11 mouse cellular contexts compared by ENCODE assay signal in genomic region chr3:116189363-116190100, GRCm38 (mm10).
DNase-seq lines count a peak whose midpoint lies in the region.
"Had no signal": no experiment of that assay in that cellular context is flagged by ENCODE, and none has a peak within 500 bp of the region (broad histone marks: within the 10 kb centered on the region; RNA-seq: fewer than 3 reads in every experiment).

No protein-coding gene starts in this region.

- no peaks in the 10 kb centered on the region for H3K27me3 ChIP-seq in heart, embryonic 10.5 days (ENCODE audit: insufficient read depth, poor library complexity, severe bottlenecking)
- H3K27me3 ChIP-seq in hindbrain, embryonic 10.5 days (ENCODE audit: insufficient read depth, poor library complexity, severe bottlenecking): no peaks in the 10 kb centered on the region
- H3K27me3 ChIP-seq: hindbrain, embryonic 15.5 days had no signal

- no peaks in the 10 kb centered on the region for H3K4me1 ChIP-seq in heart, embryonic 10.5 days
- H3K4me1 ChIP-seq in hindbrain, embryonic 10.5 days (replicated peaks): no peaks in the 10 kb centered on the region
- H3K4me1 ChIP-seq: hindbrain, embryonic 15.5 days had no signal

- no peak overlapping the region for H3K4me3 ChIP-seq in heart, embryonic 10.5 days
- H3K4me3 ChIP-seq in hindbrain, embryonic 10.5 days: no peak overlapping the region
- H3K4me3 ChIP-seq: hindbrain, embryonic 15.5 days had no signal

- H3K9me3 ChIP-seq in heart, embryonic 10.5 days: no peaks in the 10 kb centered on the region
- no peaks in the 10 kb centered on the region for H3K9me3 ChIP-seq in hindbrain, embryonic 10.5 days
- H3K9me3 ChIP-seq: hindbrain, embryonic 15.5 days had no signal

- peak; percentile 41 to 49 for DNase-seq in heart, adult 9 months (ENCODE audit: low spot score in 2 of 2)
- DNase-seq in heart, embryonic 10.5 days (ENCODE audit: low spot score): no peak
- peak; percentile 11 for DNase-seq in urinary bladder, postnatal 14 days (ENCODE audit: low spot score)
- no peak for DNase-seq in urinary bladder, postnatal 4 days (ENCODE audit: low spot score in 2 of 2)
- DNase-seq in fat pad, adult 2 months (ENCODE audit: extremely low read depth, low read depth, low spot score): peak; percentile 80
- peak; percentile 44 for DNase-seq in skeletal muscle tissue, adult 2 months (ENCODE audit: low read depth, low spot score)
- DNase-seq in hindbrain, embryonic 10.5 days (ENCODE audit: low spot score): no peak
- no peak for DNase-seq in embryo, embryonic 11 days
- DNase-seq: gastrocnemius, postnatal 25 days; right cerebral cortex, postnatal 25 days had no signal

- no peak overlapping the region for H3K27ac ChIP-seq in heart, embryonic 10.5 days
- no peak overlapping the region for H3K27ac ChIP-seq in hindbrain, embryonic 10.5 days
- H3K27ac ChIP-seq: hindbrain, embryonic 15.5 days had no signal

- H3K36me3 ChIP-seq in heart, embryonic 10.5 days: no peaks in the 10 kb centered on the region
- no peaks in the 10 kb centered on the region for H3K36me3 ChIP-seq in hindbrain, embryonic 10.5 days
- H3K36me3 ChIP-seq: hindbrain, embryonic 15.5 days had no signal

- 88% methylated on average over 6 of the region's 6 CpGs for WGBS in heart, embryonic 10.5 days
- WGBS in hindbrain, embryonic 10.5 days: 95% methylated on average over 6 of the region's 6 CpGs

Comparison
In these comparisons a context has a peak if more than half of its experiments do, and no peak if none do; other contexts are left out.
1. DNase-seq: peak in heart, adult 9 months (2 of 2), urinary bladder, postnatal 14 days (single experiment), fat pad, adult 2 months (single experiment) and skeletal muscle tissue, adult 2 months (single experiment); none in heart, embryonic 10.5 days (single experiment), urinary bladder, postnatal 4 days (0 of 2), hindbrain, embryonic 10.5 days (single experiment) and embryo, embryonic 11 days (single experiment).